Mouse (Mus musculus) olfactory bulb, adult 2 months (tissue): ENCODE measurements at regions not wholly inside any gene's neighbourhood (a gene's known extent, or its start where the extent isn't known, plus 50 kb on each side); places are given as distances from the start of the nearest gene placed in this dataset.

Experiments used
- CTCF ChIP-seq: fragments of 200-500 bp; IDR thresholded peaks from 2 replicates; pipeline ENCODE4 v1.5.1; 2012; ENCODE audit warnings: low read depth, mild to moderate bottlenecking, low read length, moderate library complexity; ENCODE audit not compliant: insufficient read depth
- POLR2A ChIP-seq: fragments of 200-500 bp; IDR thresholded peaks from 2 replicates; pipeline ENCODE4 v1.6.1; 2012; ENCODE audit warnings: mild to moderate bottlenecking, low read depth, low read length, moderate library complexity; ENCODE audit not compliant: insufficient read depth

GRCm38 (mm10) chr9:47461915-47462314, 68.1 kb upstream of the Cadm1 start:
- TF ChIP-seq CTCF: no peak
- TF ChIP-seq POLR2A: no peak
